Comparison of ENCODE assay signal across 22 mouse cellular contexts in genomic region chr8:74775549-74775948, GRCm38 (mm10).
"Had no signal": no experiment of that assay in that cellular context is flagged by ENCODE, and none has a peak within 500 bp of the region (broad histone marks: within the 10 kb centered on the region; RNA-seq: fewer than 3 reads in every experiment).

No protein-coding gene starts in this region.

- H3K27me3 ChIP-seq: limb, embryonic 12.5 days; limb, embryonic 15.5 days; liver, embryonic 12.5 days; liver, embryonic 15.5 days; lung, embryonic 15.5 days; megakaryocyte, embryonic 14.5 days; midbrain, embryonic 13.5 days; stomach, embryonic 15.5 days had no signal

- H3K4me2 ChIP-seq: limb, embryonic 12.5 days; limb, embryonic 15.5 days; liver, embryonic 12.5 days; liver, embryonic 15.5 days; lung, embryonic 15.5 days; midbrain, embryonic 13.5 days; stomach, embryonic 15.5 days had no signal

- H3K9ac ChIP-seq: limb, embryonic 12.5 days; limb, embryonic 15.5 days; liver, embryonic 12.5 days; liver, embryonic 15.5 days; lung, embryonic 15.5 days; midbrain, embryonic 13.5 days; stomach, embryonic 15.5 days had no signal

- H3K9me3 ChIP-seq: limb, embryonic 12.5 days; limb, embryonic 15.5 days; liver, embryonic 12.5 days; liver, embryonic 15.5 days; lung, embryonic 15.5 days; midbrain, embryonic 10.5 days; midbrain, embryonic 13.5 days; stomach, embryonic 15.5 days had no signal

- H3K27ac ChIP-seq: limb, embryonic 12.5 days; limb, embryonic 15.5 days; liver, embryonic 12.5 days; liver, embryonic 15.5 days; lung, embryonic 15.5 days; midbrain, embryonic 10.5 days; midbrain, embryonic 13.5 days; stomach, embryonic 15.5 days had no signal

- H3K4me3 ChIP-seq: limb, embryonic 12.5 days; limb, embryonic 15.5 days; liver, embryonic 12.5 days; liver, embryonic 15.5 days; lung, embryonic 15.5 days; megakaryocyte, embryonic 14.5 days; midbrain, embryonic 10.5 days; midbrain, embryonic 13.5 days; stomach, embryonic 15.5 days had no signal

- DNase-seq: kidney, adult 18-20 months; kidney, adult 9 months; kidney, postnatal 14 days; kidney, postnatal 4 days; left cerebral cortex, postnatal 4 days; lung, adult 18-20 months; lung, postnatal 10 days; lung, postnatal 36 days; right cerebral cortex, adult 18-20 months; right cerebral cortex, postnatal 14 days; right cerebral cortex, postnatal 4 days; thymus, postnatal 25 days had no signal

- ATAC-seq: intestine, embryonic 16.5 days; liver, embryonic 12.5 days; midbrain, embryonic 13.5 days had no signal

- H3K4me1 ChIP-seq: limb, embryonic 12.5 days; limb, embryonic 15.5 days; liver, embryonic 12.5 days; liver, embryonic 15.5 days; lung, embryonic 15.5 days; megakaryocyte, embryonic 14.5 days; midbrain, embryonic 10.5 days; midbrain, embryonic 13.5 days; stomach, embryonic 15.5 days had no signal

- H3K36me3 ChIP-seq: limb, embryonic 12.5 days; limb, embryonic 15.5 days; liver, embryonic 12.5 days; liver, embryonic 15.5 days; lung, embryonic 15.5 days; midbrain, embryonic 10.5 days; midbrain, embryonic 13.5 days; stomach, embryonic 15.5 days had no signal
